Mouse (Mus musculus) layer of hippocampus, adult 2 months (tissue): Measurements from ENCODE around the gene Ugt1a2. TPM values are rescaled to one million over a fixed set of nuclear protein-coding genes. Genes with fewer than 3 reads are reported as not detected.
A peak's percentile ranks its signal among the peaks of the same experiment; 100 is the strongest.
"Not testable (repeated sequence)": the region's sequence is repeated elsewhere in the genome, so short reads cannot be mapped to it uniquely, and the experiment has no call there.

ENCODE experiments used
- DNase-seq, 2 experiments: peaks; one replicate each; pipeline ENCODE4 v3.0.0; 2022; ENCODE audit warnings: low spot score in 2 of 2
- H3K27ac ChIP-seq: fragments of 200-600 bp; 2 replicates; pipeline ENCODE4 v1.8.1; 2022
- H3K4me3 ChIP-seq: fragments of 200-600 bp; 2 replicates; pipeline ENCODE4 v1.8.1; 2022; ENCODE audit warnings: mild to moderate bottlenecking
- CTCF ChIP-seq: fragments of 200-600 bp; conservative IDR thresholded peaks from 2 replicates; pipeline ENCODE4 v1.8.1; 2022; ENCODE audit warnings: antibody characterized with exemption, mild to moderate bottlenecking, moderate library complexity
- total RNA-seq, 2 experiments: library from RNA; stranded (reverse); gene quantifications; 2 replicates each; pipeline ENCODE4 v1.2.3; 2021

Ugt1a2 gene
- total RNA-seq, 2 experiments from 2014 or later = not detected

GRCm38 (mm10) chr1:88212341-88213045 is 12.1 kb downstream of the Ugt1a2 start:
- TF ChIP-seq CTCF = no peak
- Histone ChIP-seq H3K4me3 (no peak overlapping the region), H3K27ac (no peak overlapping the region)
- DNase-seq = no peak

DNA sequence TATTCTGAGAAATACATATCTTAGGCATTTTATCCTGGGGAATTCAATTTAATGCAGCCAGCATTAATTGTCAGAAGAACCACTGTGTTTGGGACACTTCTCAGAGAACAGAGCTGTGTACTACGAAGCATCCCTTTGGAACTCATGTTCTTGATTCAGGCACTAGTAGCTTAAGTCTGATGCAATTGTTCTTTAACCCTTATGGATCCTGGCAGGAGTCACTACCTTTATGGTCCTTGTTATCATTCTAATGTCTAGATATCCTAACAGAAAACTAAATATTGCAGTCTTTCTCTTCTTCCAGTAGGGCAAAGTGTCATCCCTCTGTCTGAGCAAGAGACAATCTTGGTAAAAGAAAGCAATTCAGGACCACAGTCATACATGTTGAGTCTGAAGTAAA is 12.7 kb downstream of the Ugt1a2 start:
- Histone ChIP-seq H3K27ac (no peak overlapping the region), H3K4me3 (no peak overlapping the region)
- no peak for TF ChIP-seq CTCF
- DNase-seq = no peak

DNA sequence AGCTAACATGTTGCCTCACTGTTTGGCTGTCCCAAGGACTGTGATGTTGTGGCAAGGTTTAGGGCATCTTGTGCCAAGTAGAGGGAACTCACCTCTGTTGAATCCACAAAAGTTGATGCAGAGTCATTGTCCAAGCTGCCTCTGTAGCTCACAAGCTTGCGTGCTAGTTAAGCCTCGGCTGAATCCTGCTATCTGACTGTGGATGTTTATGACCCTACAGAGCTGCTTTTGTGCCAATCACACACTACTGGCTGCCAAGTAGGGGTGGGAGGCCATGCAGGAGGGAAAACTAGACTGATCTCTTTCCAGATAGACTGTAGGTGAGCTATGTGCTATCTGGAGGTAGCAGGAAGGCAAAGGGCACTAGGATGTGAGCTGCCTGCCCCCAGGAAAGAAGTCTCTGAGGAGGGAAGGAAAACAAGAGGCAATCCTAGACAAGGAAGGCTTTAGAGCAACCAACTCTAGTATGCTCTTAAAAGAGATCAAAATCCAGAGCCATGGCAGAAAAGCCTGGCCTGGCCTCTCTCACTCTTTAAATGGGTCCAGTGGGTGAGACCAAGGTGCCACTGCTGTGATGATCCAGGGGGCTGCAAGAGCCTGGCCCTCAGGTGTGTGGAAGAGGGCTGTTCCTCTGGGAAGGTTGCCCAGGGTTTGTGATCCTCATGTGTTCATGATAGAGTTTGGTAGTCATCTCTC is 13.5 kb downstream of the Ugt1a2 start:
- Histone ChIP-seq H3K27ac (no peak overlapping the region), H3K4me3 (no peak overlapping the region)
- TF ChIP-seq CTCF = no peak
- DNase-seq = no peak

GRCm38 (mm10) chr1:88214462-88214952 is 14.1 kb downstream of the Ugt1a2 start:
- no peak for DNase-seq
- no peak for TF ChIP-seq CTCF
- Histone ChIP-seq H3K4me3 (no peak overlapping the region), H3K27ac (no peak overlapping the region)

GRCm38 (mm10) chr1:88215466-88216380 is 15.3 kb downstream of the Ugt1a2 start:
- Histone ChIP-seq H3K4me3 (no peak overlapping the region), H3K27ac (no peak overlapping the region)
- no peak for TF ChIP-seq CTCF
- no peak for DNase-seq

- Histone ChIP-seq H3K4me3 (no peak overlapping the region), H3K27ac (no peak overlapping the region)
- TF ChIP-seq CTCF = no peak
- DNase-seq = no peak
Observed at GRCm38 (mm10) chr1:88216551-88216950, 16.1 kb downstream of the Ugt1a2 start.

DNA sequence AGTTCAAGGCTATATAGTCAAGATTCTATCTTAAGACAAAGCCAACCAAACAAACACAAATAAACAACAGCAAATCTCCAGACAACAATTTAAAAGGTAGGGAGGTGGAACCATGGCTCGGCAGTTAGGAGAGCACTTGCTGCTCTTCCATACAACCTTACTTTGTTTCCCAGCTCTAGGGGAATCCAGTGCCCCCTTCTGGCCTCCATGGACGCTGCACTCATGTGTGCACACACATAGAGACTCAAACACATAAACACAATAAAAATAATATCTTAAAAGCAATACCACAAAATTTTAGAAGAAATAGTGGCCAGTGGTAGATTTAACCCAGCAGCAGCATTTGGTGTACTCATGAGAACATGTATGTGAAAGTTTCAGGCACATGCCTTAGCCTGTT is 16.7 kb downstream of the Ugt1a2 start:
- Histone ChIP-seq H3K27ac (no peak overlapping the region), H3K4me3 (no peak overlapping the region)
- no peak for DNase-seq
- peak; percentile 50 for TF ChIP-seq CTCF

DNA sequence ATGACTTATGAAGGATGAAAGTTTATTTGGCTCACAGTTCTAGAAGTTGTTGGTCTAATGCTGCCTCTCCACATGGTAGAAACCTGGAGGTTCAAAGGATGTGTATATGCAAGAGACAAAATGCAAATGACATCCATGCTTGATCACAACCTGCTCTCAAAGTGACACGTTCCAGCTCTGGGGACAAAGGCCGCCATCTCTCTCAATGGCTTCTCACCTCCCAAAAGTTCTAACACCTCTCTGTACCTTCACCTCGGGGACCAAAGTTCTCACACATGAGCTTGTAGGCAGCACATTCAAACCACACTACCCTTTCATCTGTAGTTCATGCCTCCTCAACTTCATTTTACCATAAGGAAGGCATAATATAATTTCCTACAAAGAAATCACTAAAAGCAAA is 17.2 kb downstream of the Ugt1a2 start:
- Histone ChIP-seq H3K27ac (no peak overlapping the region), H3K4me3 (no peak overlapping the region)
- TF ChIP-seq CTCF = no peak
- no peak for DNase-seq

GRCm38 (mm10) chr1:88218051-88218450 is 17.6 kb downstream of the Ugt1a2 start:
- Histone ChIP-seq H3K27ac (no peak overlapping the region), H3K4me3 (no peak overlapping the region)
- peak in 1 of 2 experiments; percentile 12 for DNase-seq
- no peak for TF ChIP-seq CTCF

- no peak for DNase-seq
- no peak for TF ChIP-seq CTCF
- Histone ChIP-seq H3K27ac (no peak overlapping the region), H3K4me3 (no peak overlapping the region)
Observed at GRCm38 (mm10) chr1:88218591-88218990, 18.2 kb downstream of the Ugt1a2 start.

- no peak for TF ChIP-seq CTCF
- no peak for DNase-seq
- H3K27ac ChIP-seq = no peak overlapping the region
- H3K4me3 ChIP-seq = no peak overlapping the region
Observed at GRCm38 (mm10) chr1:88219054-88219453, 18.7 kb downstream of the Ugt1a2 start.

GRCm38 (mm10) chr1:88220336-88220735 is 19.9 kb downstream of the Ugt1a2 start:
- no peak for DNase-seq
- H3K4me3 ChIP-seq = no peak overlapping the region
- TF ChIP-seq CTCF = no peak
- no peak overlapping the region for H3K27ac ChIP-seq

DNA sequence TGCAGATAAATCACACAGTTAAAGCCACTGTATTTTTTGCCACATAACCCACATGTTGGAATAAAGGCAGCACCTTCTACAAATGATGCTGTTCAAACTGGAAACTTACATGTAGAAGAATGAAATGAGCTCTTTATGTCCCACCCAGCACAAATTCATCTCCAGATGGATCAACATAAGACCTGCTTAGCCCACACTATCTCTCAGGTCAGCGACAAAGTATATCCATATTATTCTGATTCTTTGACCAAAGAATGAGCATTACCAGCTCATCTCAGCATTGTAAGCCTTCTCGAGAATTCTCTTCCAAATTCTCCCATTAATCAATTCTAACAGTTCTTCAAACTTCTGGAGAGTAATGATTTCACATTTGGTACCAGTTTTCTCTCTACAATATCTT is 21.8 kb downstream of the Ugt1a2 start:
- no peak for TF ChIP-seq CTCF
- Histone ChIP-seq H3K27ac (no peak overlapping the region), H3K4me3 (no peak overlapping the region)
- DNase-seq = no peak

GRCm38 (mm10) chr1:88223011-88223515 is 22.7 kb downstream of the Ugt1a2 start:
- not testable (repeated sequence) for DNase-seq, H3K4me3 ChIP-seq, H3K27ac ChIP-seq
